Mouse (Mus musculus) leukemia stem cell, adult 10-12 weeks (primary cell): ENCODE data around the gene Prpf39. TPM values are rescaled to one million over a fixed set of nuclear protein-coding genes. Genes with fewer than 3 reads are reported as not detected.

Experiments used
- polyA plus RNA-seq: library from polyadenylated mRNA; stranded (reverse); fragments of >175 nt; gene quantifications from 2 replicates; pipeline ENCODE4 v1.2.3, GENCODE M21; 2012; ENCODE audit warnings: low replicate concordance

The Prpf39 gene
- polyA plus RNA-seq: 4.3 and 5.9 TPM in 2 replicates

DNA sequence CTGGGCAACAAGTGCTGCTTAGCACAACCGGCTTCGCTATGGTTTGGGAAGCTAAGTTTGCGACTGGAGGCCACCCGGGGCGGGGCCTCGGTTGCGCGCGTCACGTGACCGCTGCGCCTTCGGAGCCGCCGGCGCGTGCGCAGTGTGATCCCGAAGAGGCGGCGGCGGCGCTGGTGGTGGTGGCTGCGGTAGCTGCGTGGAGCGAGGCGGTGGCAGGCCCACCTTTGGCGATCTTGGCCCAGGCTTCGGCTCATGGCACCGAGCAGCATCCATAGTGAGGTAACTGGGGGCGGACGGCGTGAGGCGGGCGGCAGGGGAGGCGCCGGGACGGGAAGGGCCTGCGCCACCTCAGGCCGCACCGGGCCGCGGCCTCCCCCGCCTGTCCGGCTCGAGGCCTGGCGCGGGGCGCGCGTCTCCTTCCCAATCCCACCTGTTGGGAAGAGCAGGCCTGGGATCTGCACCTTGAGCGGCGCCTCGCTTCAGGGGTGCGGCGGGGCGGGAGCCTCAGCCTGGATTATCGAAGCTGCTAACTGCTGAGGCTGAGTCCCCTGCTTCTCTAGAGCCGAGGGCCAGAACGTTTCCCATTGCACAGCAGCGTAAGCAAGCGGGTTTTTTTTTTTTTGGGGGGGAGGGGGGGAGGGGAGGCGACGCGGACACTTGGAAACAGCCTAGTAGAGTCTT, at the start of gene Prpf39:
Prpf39 (plus strand) TSS at position 144 of the 681 bp plus-strand sequence.

DNA sequence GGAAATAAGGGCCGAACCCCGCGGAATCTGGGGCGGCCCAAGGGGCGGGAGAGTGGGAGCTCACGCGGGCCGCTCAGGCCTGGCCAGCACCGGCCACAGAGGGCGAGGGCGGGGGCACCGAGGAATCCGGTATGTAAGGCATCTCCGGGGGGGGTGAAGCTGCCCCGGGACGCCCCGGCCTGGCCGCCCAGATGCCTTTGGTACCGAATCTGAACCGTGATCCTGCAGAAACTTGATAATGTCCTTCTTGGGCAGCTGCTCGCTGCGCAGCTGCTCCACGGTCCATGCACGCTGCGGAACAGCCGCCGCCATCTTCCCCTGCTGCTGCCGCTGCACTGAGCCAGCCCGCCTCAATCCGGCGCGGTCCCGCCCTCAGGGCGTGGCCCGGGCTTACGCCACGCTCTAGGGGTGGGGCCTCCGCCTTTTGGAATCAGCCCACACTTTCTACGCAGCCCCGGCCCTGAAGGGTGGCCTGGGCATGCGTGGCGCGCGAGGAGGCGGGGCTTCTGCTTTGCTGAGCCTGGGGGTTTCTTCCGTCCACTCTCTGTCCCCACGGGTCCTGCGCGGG, 37.6 kb downstream of the Prpf39 start, which contains the start of gene Fkbp3:
Fkbp3 (minus strand) TSS at position 397 of the 568 bp plus-strand sequence.

DNA sequence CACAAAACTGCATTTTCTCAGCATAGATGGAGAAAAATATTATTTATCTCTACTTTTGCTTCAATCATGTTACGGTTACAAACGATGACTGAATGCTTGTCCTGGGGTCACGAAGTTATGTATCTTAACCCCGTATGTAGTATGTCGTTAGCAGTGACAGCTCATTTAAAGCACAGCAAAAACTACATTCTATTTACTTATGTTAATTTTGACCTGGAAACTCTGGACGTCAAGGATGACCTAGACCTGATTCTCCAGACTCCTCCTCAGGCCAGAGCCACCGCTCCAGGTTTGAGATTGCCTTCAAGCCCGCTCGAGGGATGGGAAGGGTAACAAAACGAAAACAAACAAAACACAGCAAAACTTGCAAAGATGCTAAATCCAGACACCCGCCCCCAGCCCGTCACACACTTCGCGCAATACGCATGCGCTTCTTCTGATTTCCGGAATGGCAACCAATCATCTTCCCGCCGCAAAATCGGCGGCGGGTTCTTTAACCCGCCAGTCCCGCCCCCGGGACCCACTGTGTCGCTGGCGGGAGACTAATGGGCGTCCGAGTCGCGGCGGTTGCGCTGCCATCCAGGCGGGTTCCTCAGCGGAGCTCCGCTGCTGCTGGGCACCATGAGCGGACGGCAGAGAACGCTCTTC, 39.1 kb downstream of the Prpf39 start, which contains the start of gene Fancm:
Fancm (plus strand) TSS at position 519 of the 648 bp plus-strand sequence.

Other genes with a start within 250 kb of the Prpf39 start
- gene Gm527, start 118.4 kb upstream of the Prpf39 start, polyA plus RNA-seq: 0.58 and 0.88 TPM in 2 replicates
- gene Klhl28, start 70.8 kb upstream of the Prpf39 start, polyA plus RNA-seq: 0.29 and 1.9 TPM in 2 replicates
- gene Togaram1, start 70.5 kb upstream of the Prpf39 start, polyA plus RNA-seq: 4.8 and 8.4 TPM in 2 replicates
- 10.2 and 44.3 TPM in 2 replicates for gene Fkbp3, start 37.7 kb downstream of the Prpf39 start, polyA plus RNA-seq
- 6.1 and 9.4 TPM in 2 replicates for gene Fancm, start 39.3 kb downstream of the Prpf39 start, polyA plus RNA-seq
- gene Mis18bp1, start 136.3 kb downstream of the Prpf39 start, polyA plus RNA-seq: 10.3 and 18.1 TPM in 2 replicates
- gene Wdr20rt, start 189.2 kb downstream of the Prpf39 start, polyA plus RNA-seq: not detected in 2 replicates